Comparison of ENCODE assay signal across 8 mouse cellular contexts in the genomic region with DNA sequence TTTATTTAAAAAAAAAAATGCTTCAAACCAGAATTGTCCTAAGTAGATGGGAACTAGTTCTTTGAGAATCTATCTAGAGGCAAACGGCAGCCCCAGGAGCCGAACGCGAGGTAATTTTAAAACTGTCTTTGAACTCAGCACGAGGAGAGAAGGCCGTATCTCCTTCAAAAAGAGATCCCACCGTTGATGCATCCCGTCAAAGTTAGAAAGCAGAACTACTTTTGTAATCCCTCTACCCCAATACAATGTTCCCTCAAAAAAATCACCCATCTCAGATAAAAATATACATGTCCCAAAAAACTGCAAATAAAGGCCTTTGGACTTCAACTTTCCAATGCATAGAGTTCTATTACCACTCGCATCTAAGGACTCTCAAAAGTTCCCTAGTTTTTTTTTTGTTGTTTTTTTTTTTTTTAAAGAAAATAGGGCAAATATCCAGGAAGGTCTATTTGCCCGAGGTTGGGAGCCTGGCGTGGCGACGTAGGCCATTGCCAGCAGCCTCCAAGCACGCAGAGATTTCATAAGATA. TPM values are rescaled to one million over a fixed set of nuclear protein-coding genes. Genes with fewer than 3 reads are reported as not detected.
DNase-seq lines count a peak whose midpoint lies in the region; ATAC-seq and TF ChIP-seq lines count a peak whose summit lies in the region.

No protein-coding gene starts in this region.

- no peaks in the 10 kb centered on the region for H3K4me1 ChIP-seq in cortical plate, adult 2 months (ENCODE audit: control insufficient read depth, insufficient read depth, low read length)
- H3K4me1 ChIP-seq in hindbrain, embryonic 15.5 days (replicated peaks): peaks cover 57% of the 10 kb centered on the region
- H3K4me1 ChIP-seq in midbrain, embryonic 16.5 days (ENCODE audit: control insufficient read depth, insufficient read depth, low read length): peaks cover 30% of the 10 kb centered on the region

- H3K4me2 ChIP-seq in hindbrain, embryonic 15.5 days: peak overlapping the region; percentile 99
- peak overlapping the region; percentile 95 for H3K4me2 ChIP-seq in midbrain, embryonic 16.5 days (ENCODE audit: low read length)

- ATAC-seq in hindbrain, embryonic 15.5 days (ENCODE audit: low FRiP score, low read depth): no peak
- ATAC-seq in midbrain, embryonic 16.5 days: no peak

- H3K9me3 ChIP-seq in hindbrain, embryonic 15.5 days: no peaks in the 10 kb centered on the region
- H3K9me3 ChIP-seq in midbrain, embryonic 16.5 days (replicated peaks; ENCODE audit: control insufficient read depth, low read length, poor library complexity, severe bottlenecking): no peaks in the 10 kb centered on the region

- no peaks in the 10 kb centered on the region for H3K36me3 ChIP-seq in hindbrain, embryonic 15.5 days
- H3K36me3 ChIP-seq in midbrain, embryonic 16.5 days (ENCODE audit: control insufficient read depth, insufficient read depth, low read length): no peaks in the 10 kb centered on the region

- TF ChIP-seq CTCF in layer of hippocampus, adult 2 months (conservative IDR thresholded peaks at IDR 0.05): no peak
- TF ChIP-seq CTCF in cortical plate, adult 2 months (IDR thresholded peaks at IDR 0.05; ENCODE audit: extremely low read depth, insufficient read depth, low read length): no peak

- TF ChIP-seq POLR2A in cortical plate, adult 2 months (IDR thresholded peaks at IDR 0.05; ENCODE audit: extremely low read depth, insufficient read depth, low read length): no peak

- peak overlapping the region; percentile 85 for H3K4me3 ChIP-seq in layer of hippocampus, adult 2 months
- H3K4me3 ChIP-seq in cortical plate, adult 2 months (ENCODE audit: insufficient read depth, low read length): peak overlapping the region; percentile 83
- H3K4me3 ChIP-seq in hindbrain, embryonic 15.5 days: peak overlapping the region; percentile 86
- H3K4me3 ChIP-seq in midbrain, embryonic 16.5 days (ENCODE audit: low read depth, low read length): peak overlapping the region; percentile 92

- peak overlapping the region; percentile 91 for H3K27ac ChIP-seq in layer of hippocampus, adult 2 months
- H3K27ac ChIP-seq in cortical plate, adult 2 months (ENCODE audit: insufficient read depth, low read length): peak overlapping the region; percentile 96; the same call in 1 of the 2 replicates
- H3K27ac ChIP-seq in hindbrain, embryonic 15.5 days (replicated peaks): peak overlapping the region; percentile 95
- peak overlapping the region; percentile 90 for H3K27ac ChIP-seq in midbrain, embryonic 16.5 days (ENCODE audit: low read length)

- peak overlapping the region; percentile 92 for H3K9ac ChIP-seq in hindbrain, embryonic 15.5 days
- peak overlapping the region; percentile 92 for H3K9ac ChIP-seq in midbrain, embryonic 16.5 days (ENCODE audit: low read depth, low read length)

- DNase-seq in layer of hippocampus, adult 2 months (ENCODE audit: low spot score in 2 of 2): no peak
- DNase-seq in layer of hippocampus, postnatal 25 days (ENCODE audit: extremely low spot score in 1 of 2, low spot score in 1 of 2): no peak
- DNase-seq in right cerebral cortex, postnatal 14 days: no peak
- no peak for DNase-seq in spleen, postnatal 14 days (ENCODE audit: low spot score in 2 of 2)
- no peak for DNase-seq in kidney, adult 9 months

- no peaks in the 10 kb centered on the region for H3K27me3 ChIP-seq in hindbrain, embryonic 15.5 days
- H3K27me3 ChIP-seq in midbrain, embryonic 16.5 days (ENCODE audit: control insufficient read depth, insufficient read depth, low read depth, low read length): no peaks in the 10 kb centered on the region; the same call in 1 of the 2 replicates

- WGBS in hindbrain, embryonic 15.5 days: 1% methylated on average over 14 of the region's 14 CpGs
- 1% methylated on average over 14 of the region's 14 CpGs for WGBS in midbrain, embryonic 16.5 days

RNA-seq across cellular contexts. Expression of a gene that starts 2.0 kb away (rescaled TPM):
- total RNA-seq in layer of hippocampus, adult 2 months (2021): 10 to 100 TPM; 47.6 to 49.5 TPM
- 10 to 100 TPM; 43.7 to 44.3 TPM for total RNA-seq in layer of hippocampus, postnatal 25 days (2021)
- 44.2 and 50.4 TPM in 2 replicates for polyA plus RNA-seq in cortical plate, adult 2 months (2012; rRNA removed)
- 23.9 and 28.5 TPM in 2 replicates for polyA plus RNA-seq in hindbrain, embryonic 15.5 days (2015; fragmentation: Nextera tagmentation; extraction: Ambion mirVana)
- polyA plus RNA-seq in midbrain, embryonic 16.5 days (2015; fragmentation: Nextera tagmentation; extraction: Ambion mirVana): 20.8 and 23.8 TPM in 2 replicates

RNA-seq across cellular contexts. Expression of a gene that starts 3.0 kb away (rescaled TPM):
- 10 to 100 TPM; 44.1 to 47.4 TPM for total RNA-seq in layer of hippocampus, adult 2 months (2021)
- 10 to 100 TPM; 44.8 to 47.5 TPM for total RNA-seq in layer of hippocampus, postnatal 25 days (2021)
- 26.6 and 27.6 TPM in 2 replicates for polyA plus RNA-seq in cortical plate, adult 2 months (2012; rRNA removed)
- polyA plus RNA-seq in hindbrain, embryonic 15.5 days (2015; fragmentation: Nextera tagmentation; extraction: Ambion mirVana): 61.6 and 65.0 TPM in 2 replicates
- polyA plus RNA-seq in midbrain, embryonic 16.5 days (2015; fragmentation: Nextera tagmentation; extraction: Ambion mirVana): 43.7 and 52.4 TPM in 2 replicates
